Mouse (Mus musculus): ENCODE measurements around the gene Sgip1.

Sgip1 gene

GRCm38 (mm10) chr4:102840062-102840798 is 99.1 kb downstream of the Sgip1 start:
- no peak for DNase-seq (ENCODE audit: low read depth, low spot score)

GRCm38 (mm10) chr4:102840956-102841729 is 100.0 kb downstream of the Sgip1 start:
- no peak for DNase-seq (ENCODE audit: low read depth, low spot score)

- no peak for DNase-seq (ENCODE audit: low read depth, low spot score)
Measured at GRCm38 (mm10) chr4:102850498-102850897, 109.4 kb downstream of the Sgip1 start.

- DNase-seq (ENCODE audit: low read depth, low spot score): peak; percentile 52
Measured at GRCm38 (mm10) chr4:102851161-102851560, 110.1 kb downstream of the Sgip1 start.

- DNase-seq (ENCODE audit: low read depth, low spot score): no peak
Measured at GRCm38 (mm10) chr4:102852290-102852689, 111.2 kb downstream of the Sgip1 start.

- no peak for DNase-seq (ENCODE audit: low read depth, low spot score)
Measured at GRCm38 (mm10) chr4:102852808-102853207, 111.7 kb downstream of the Sgip1 start.

- peak; percentile 40 for DNase-seq (ENCODE audit: low read depth, low spot score)
Measured at GRCm38 (mm10) chr4:102853330-102854022, 112.4 kb downstream of the Sgip1 start.

GRCm38 (mm10) chr4:102854928-102855892 is 114.1 kb downstream of the Sgip1 start:
- DNase-seq (ENCODE audit: low read depth, low spot score): no peak

GRCm38 (mm10) chr4:102856086-102856485 is 115.0 kb downstream of the Sgip1 start:
- DNase-seq (ENCODE audit: low read depth, low spot score): no peak

- peak; percentile 18 for DNase-seq (ENCODE audit: low read depth, low spot score)
Measured at GRCm38 (mm10) chr4:102859259-102860194, 118.4 kb downstream of the Sgip1 start.

GRCm38 (mm10) chr4:102862751-102863710 is 121.9 kb downstream of the Sgip1 start:
- no peak for DNase-seq (ENCODE audit: low read depth, low spot score)

GRCm38 (mm10) chr4:102866531-102866930 is 125.4 kb downstream of the Sgip1 start:
- DNase-seq (ENCODE audit: low read depth, low spot score): no peak

GRCm38 (mm10) chr4:102871274-102871673 is 130.2 kb downstream of the Sgip1 start:
- DNase-seq (ENCODE audit: low read depth, low spot score): no peak

GRCm38 (mm10) chr4:102883142-102883541 is 142.0 kb downstream of the Sgip1 start:
- DNase-seq (ENCODE audit: low read depth, low spot score): peak; percentile 79

- no peak for DNase-seq (ENCODE audit: low read depth, low spot score)
Measured at GRCm38 (mm10) chr4:102884228-102884627, 143.1 kb downstream of the Sgip1 start.

- DNase-seq (ENCODE audit: low read depth, low spot score): peak; percentile 57
Measured at GRCm38 (mm10) chr4:102886459-102886858, 145.4 kb downstream of the Sgip1 start.

GRCm38 (mm10) chr4:102886902-102887301 is 145.8 kb downstream of the Sgip1 start:
- peak; percentile 75 for DNase-seq (ENCODE audit: low read depth, low spot score)

- no peak for DNase-seq (ENCODE audit: low read depth, low spot score)
Measured at GRCm38 (mm10) chr4:102887770-102888689, 146.9 kb downstream of the Sgip1 start.

Measured in 3T3-L1 (cell line).